Mouse (Mus musculus): Measurements from ENCODE around the gene Tmc3.
A peak's percentile ranks its signal among the peaks of the same experiment; 100 is the strongest.

- TF ChIP-seq CTCF (IDR thresholded peaks at IDR 0.05; ENCODE audit: extremely low read depth, insufficient read depth, insufficient read length, insufficient replicate concordance) (no peak), POLR2A (IDR thresholded peaks at IDR 0.05; ENCODE audit: low read depth, low read length) (peak; percentile 31; the same call in 1 of the 2 replicates)
Observed at GRCm38 (mm10) chr7:83650638-83651037, 65.9 kb downstream of the Tmc3 start.
